Mouse (Mus musculus): ENCODE results near the gene Gm27029. TPM values are rescaled to one million over a fixed set of nuclear protein-coding genes. Genes with fewer than 3 reads are reported as not detected.
A peak's percentile ranks its signal among the peaks of the same experiment; 100 is the strongest.
"Not testable (repeated sequence)": the region's sequence is repeated elsewhere in the genome, so short reads cannot be mapped to it uniquely, and the experiment has no call there.

The Gm27029 gene
- polyA plus RNA-seq, 1 experiment from 2014 or later, result 17.2 TPM

- H3K9me3 ChIP-seq (replicated peaks; ENCODE audit: control insufficient read depth, low read length), result no peaks in the 10 kb centered on the region
- H3K4me3 ChIP-seq (ENCODE audit: low read length), result no peak overlapping the region
- no peak overlapping the region for H3K4me2 ChIP-seq (ENCODE audit: low read depth, low read length)
- H3K9ac ChIP-seq (ENCODE audit: low read length), result no peak overlapping the region
- no peaks in the 10 kb centered on the region for H3K27me3 ChIP-seq (ENCODE audit: control insufficient read depth, insufficient read depth, low read length)
- H3K27ac ChIP-seq (ENCODE audit: low read length), result no peak overlapping the region
- ATAC-seq (replicated peaks; ENCODE audit: extremely low read depth, insufficient read depth, low FRiP score), result no peak
- peaks cover 8% of the 10 kb centered on the region; the same call in 1 of the 2 replicates for H3K36me3 ChIP-seq (ENCODE audit: control insufficient read depth, insufficient read depth)
- peaks cover 7% of the 10 kb centered on the region for H3K4me1 ChIP-seq (ENCODE audit: control insufficient read depth, insufficient read depth, low read length)
- WGBS, result 56% methylated on average over 6 of the region's 6 CpGs
Measured at GRCm38 (mm10) chr11:101418991-101419390, 5.6 kb downstream of the Gm27029 start.

GRCm38 (mm10) chr11:101417101-101417855 is 7.3 kb downstream of the Gm27029 start, which contains the start of gene Aarsd1:
Gene Aarsd1 (minus strand): TSS chr11:101417615.
- peak within 1 kb of the TSS; percentile 84 for H3K9ac ChIP-seq (ENCODE audit: low read length)
- H3K4me2 ChIP-seq (ENCODE audit: low read depth, low read length), result peak within 1 kb of the TSS; percentile 67
- no peaks in the 10 kb centered on the region for H3K27me3 ChIP-seq (ENCODE audit: control insufficient read depth, insufficient read depth, low read length)
- H3K9me3 ChIP-seq (replicated peaks; ENCODE audit: control insufficient read depth, low read length), result no peaks in the 10 kb centered on the region
- H3K4me3 ChIP-seq (ENCODE audit: low read length), result peak within 1 kb of the TSS; percentile 82
- H3K27ac ChIP-seq (ENCODE audit: low read length), result peak within 1 kb of the TSS; percentile 66
- H3K36me3 ChIP-seq (ENCODE audit: control insufficient read depth, insufficient read depth), result peaks cover 8% of the 10 kb centered on the region; the same call in 1 of the 2 replicates
- ATAC-seq (replicated peaks; ENCODE audit: extremely low read depth, insufficient read depth, low FRiP score), result peak; percentile 78
- H3K4me1 ChIP-seq (ENCODE audit: control insufficient read depth, insufficient read depth, low read length), result peaks cover 7% of the 10 kb centered on the region
- WGBS, result under 1% methylated on average over 45 of the region's 45 CpGs

DNA sequence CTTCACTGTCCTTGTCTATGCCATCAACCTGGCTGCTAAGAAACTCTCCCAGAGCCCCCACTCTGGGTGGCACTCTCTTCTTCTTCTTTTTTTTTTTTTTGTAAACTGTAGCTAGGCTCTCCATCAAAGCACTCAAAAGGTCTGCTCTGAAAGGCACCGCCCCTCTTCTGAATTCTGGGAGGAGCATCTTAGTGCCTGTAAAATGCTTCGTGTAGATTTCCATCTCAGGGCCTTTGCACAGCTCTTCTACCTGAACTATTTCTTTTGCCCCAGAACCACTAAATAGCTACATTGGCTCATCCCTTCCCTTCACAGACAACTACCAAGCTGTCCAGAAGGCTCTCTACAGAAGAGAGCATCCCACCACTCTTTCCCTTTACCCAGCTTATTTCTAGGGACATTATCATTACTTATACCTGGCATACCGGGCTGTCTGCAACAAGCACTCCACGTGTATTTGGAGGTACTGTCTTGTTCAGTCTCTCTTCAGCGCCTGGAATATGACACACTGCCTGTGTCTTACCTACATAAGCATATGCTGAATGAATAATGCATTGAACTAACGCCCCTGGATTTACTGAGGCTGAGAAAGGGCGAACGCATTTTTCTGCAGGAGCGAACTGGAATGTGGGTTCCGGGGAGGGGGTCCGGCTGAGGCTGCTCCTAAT is 8.0 kb downstream of the Gm27029 start:
- Histone ChIP-seq H3K36me3 (ENCODE audit: control insufficient read depth, insufficient read depth) (peaks cover 9% of the 10 kb centered on the region), H3K27ac (ENCODE audit: low read length) (peak overlapping the region; percentile 66), H3K9ac (ENCODE audit: low read length) (peak overlapping the region; percentile 84), H3K4me3 (ENCODE audit: low read length) (peak overlapping the region; percentile 82), H3K4me1 (ENCODE audit: control insufficient read depth, insufficient read depth, low read length) (peaks cover 5% of the 10 kb centered on the region), H3K4me2 (ENCODE audit: low read depth, low read length) (peak overlapping the region; percentile 67), H3K27me3 (ENCODE audit: control insufficient read depth, insufficient read depth, low read length) (no peaks in the 10 kb centered on the region), H3K9me3 (replicated peaks; ENCODE audit: control insufficient read depth, low read length) (no peaks in the 10 kb centered on the region)
- ATAC-seq (replicated peaks; ENCODE audit: extremely low read depth, insufficient read depth, low FRiP score), result no peak
- 1% methylated on average over 11 of the region's 11 CpGs for WGBS

DNA sequence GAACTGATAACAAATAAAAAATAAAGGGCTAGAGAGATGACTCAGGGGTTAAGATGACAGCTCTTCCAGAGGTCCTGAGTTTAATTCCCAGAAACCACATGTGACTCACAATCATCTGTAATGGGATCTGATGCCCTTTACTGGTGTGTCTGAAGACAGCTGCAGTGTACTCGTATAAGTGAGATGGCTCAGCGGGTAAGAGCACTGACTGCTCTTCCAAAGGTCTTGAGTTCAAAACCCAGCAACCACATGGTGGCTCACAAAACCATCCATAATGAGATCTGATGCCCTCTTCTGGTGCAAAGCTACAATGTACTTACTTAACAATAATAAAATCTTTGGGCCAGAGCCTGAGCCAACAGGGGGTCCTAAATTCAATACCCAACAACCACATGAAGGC is 9.3 kb downstream of the Gm27029 start:
- H3K9me3 ChIP-seq (replicated peaks; ENCODE audit: control insufficient read depth, low read length), result no peaks in the 10 kb centered on the region
- H3K4me3 ChIP-seq (ENCODE audit: low read length), result no peak overlapping the region
- H3K4me2 ChIP-seq (ENCODE audit: low read depth, low read length), result no peak overlapping the region
- peaks cover 5% of the 10 kb centered on the region for H3K4me1 ChIP-seq (ENCODE audit: control insufficient read depth, insufficient read depth, low read length)
- no peak overlapping the region for H3K9ac ChIP-seq (ENCODE audit: low read length)
- WGBS, result 77% methylated on average over 2 of the region's 2 CpGs
- no peak for ATAC-seq (replicated peaks; ENCODE audit: extremely low read depth, insufficient read depth, low FRiP score)
- peaks cover 11% of the 10 kb centered on the region for H3K36me3 ChIP-seq (ENCODE audit: control insufficient read depth, insufficient read depth)
- H3K27me3 ChIP-seq (ENCODE audit: control insufficient read depth, insufficient read depth, low read length), result no peaks in the 10 kb centered on the region
- no peak overlapping the region for H3K27ac ChIP-seq (ENCODE audit: low read length)

DNA sequence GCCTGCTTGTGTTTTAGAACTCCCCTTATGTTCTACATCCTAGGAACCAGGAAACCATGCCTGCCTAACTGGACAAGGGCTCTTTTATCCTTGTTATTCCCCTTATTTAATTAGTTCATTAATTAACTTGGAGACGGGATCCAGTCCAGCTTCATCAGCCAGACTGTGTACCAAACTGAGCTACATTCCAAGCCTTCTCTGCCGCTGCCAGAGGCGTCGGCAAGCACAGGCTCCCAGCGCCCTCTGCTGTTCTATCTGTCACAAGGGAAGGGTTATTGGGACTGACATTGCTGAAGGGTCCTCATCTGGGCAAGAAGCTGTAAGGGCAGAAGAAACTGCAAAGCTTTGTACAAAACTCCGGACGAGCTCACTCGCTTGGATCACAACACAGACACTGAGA is 29.5 kb downstream of the Gm27029 start:
- Histone ChIP-seq H3K4me1 (ENCODE audit: control insufficient read depth, insufficient read depth, low read length) (no peaks in the 10 kb centered on the region), H3K9me3 (replicated peaks; ENCODE audit: control insufficient read depth, low read length) (no peaks in the 10 kb centered on the region), H3K9ac (ENCODE audit: low read length) (no peak overlapping the region), H3K27ac (ENCODE audit: low read length) (no peak overlapping the region), H3K4me3 (ENCODE audit: low read length) (no peak overlapping the region), H3K36me3 (ENCODE audit: control insufficient read depth, insufficient read depth) (no peaks in the 10 kb centered on the region), H3K4me2 (ENCODE audit: low read depth, low read length) (no peak overlapping the region), H3K27me3 (ENCODE audit: control insufficient read depth, insufficient read depth, low read length) (no peaks in the 10 kb centered on the region)
- ATAC-seq (replicated peaks; ENCODE audit: extremely low read depth, insufficient read depth, low FRiP score), result peak; percentile 52; the same call in 1 of the 2 replicates
- 3% methylated on average over 8 of the region's 8 CpGs for WGBS

DNA sequence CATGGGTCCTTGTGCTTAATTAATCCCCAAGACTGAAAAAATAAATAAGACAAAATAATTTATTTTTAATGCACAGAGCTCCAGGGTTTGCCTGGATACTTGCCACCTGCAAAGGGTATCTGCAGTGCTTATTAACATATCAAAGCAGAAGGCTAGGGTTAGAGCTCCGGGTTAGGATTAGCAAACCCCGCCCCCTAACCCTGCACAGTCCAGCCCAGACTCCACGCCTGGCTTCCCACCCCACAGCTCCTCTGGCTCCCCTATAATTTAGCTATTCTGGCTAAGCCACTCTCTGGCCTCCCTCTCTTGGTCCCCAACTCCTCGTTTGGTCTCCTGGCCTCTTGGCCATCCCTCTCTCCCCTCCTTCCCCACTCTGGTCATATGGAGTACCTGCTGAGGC is 42.8 kb downstream of the Gm27029 start:
- no peaks in the 10 kb centered on the region for H3K27me3 ChIP-seq (ENCODE audit: control insufficient read depth, insufficient read depth, low read length)
- no peak overlapping the region for H3K27ac ChIP-seq (ENCODE audit: low read length)
- H3K36me3 ChIP-seq (ENCODE audit: control insufficient read depth, insufficient read depth), result no peaks in the 10 kb centered on the region
- H3K4me1 ChIP-seq (ENCODE audit: control insufficient read depth, insufficient read depth, low read length), result no peaks in the 10 kb centered on the region
- H3K4me2 ChIP-seq (ENCODE audit: low read depth, low read length), result no peak overlapping the region
- no peaks in the 10 kb centered on the region for H3K9me3 ChIP-seq (replicated peaks; ENCODE audit: control insufficient read depth, low read length)
- H3K4me3 ChIP-seq (ENCODE audit: low read length), result no peak overlapping the region
- H3K9ac ChIP-seq (ENCODE audit: low read length), result no peak overlapping the region
- ATAC-seq (replicated peaks; ENCODE audit: extremely low read depth, insufficient read depth, low FRiP score), result no peak
- WGBS, result 33% methylated on average over 4 of the region's 4 CpGs

DNA sequence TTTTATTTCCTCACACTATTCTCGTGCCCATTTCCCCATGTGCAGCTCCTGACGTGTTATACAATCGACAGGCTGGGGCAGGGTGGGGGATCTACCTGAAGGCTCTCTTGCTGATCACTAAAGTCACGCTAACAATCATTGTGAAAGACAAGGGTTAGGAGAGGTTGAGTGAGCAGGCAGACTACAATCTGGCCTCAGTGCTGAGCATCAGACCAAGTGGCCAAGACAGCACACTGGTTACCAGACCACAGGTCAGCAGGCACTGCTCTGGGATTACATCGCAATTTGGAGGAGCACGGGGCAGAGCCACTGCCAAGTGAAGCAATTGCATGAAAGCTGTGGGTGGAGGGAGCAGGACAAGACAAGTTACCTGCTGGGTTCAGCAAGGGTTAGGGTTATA is 45.7 kb downstream of the Gm27029 start:
- H3K9ac ChIP-seq (ENCODE audit: low read length), result no peak overlapping the region
- no peaks in the 10 kb centered on the region for H3K36me3 ChIP-seq (ENCODE audit: control insufficient read depth, insufficient read depth)

DNA sequence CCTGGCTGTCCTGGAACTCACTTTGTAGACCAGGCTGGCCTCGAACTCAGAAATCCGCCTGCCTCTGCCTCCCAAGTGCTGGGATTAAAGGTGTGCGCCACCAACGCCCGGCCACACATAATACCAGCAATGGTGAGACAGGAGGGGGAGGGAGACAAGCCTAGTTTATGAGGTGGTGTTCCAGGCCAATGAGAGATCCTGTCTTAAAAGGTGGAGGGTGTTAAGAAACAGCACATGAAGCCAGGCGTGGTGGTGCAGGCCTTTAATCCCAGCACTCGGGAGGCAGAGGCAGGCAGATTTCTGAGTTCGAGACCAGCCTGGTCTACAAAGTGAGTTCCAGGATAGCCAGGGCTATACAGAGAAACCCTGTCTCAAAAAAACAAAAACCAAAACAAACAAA is 46.4 kb downstream of the Gm27029 start:
- not testable (repeated sequence) for H3K9ac ChIP-seq (ENCODE audit: low read length); H3K27ac ChIP-seq (ENCODE audit: low read length); H3K9me3 ChIP-seq (replicated peaks; ENCODE audit: control insufficient read depth, low read length); H3K36me3 ChIP-seq (ENCODE audit: control insufficient read depth, insufficient read depth); H3K4me2 ChIP-seq (ENCODE audit: low read depth, low read length); H3K4me1 ChIP-seq (ENCODE audit: control insufficient read depth, insufficient read depth, low read length); H3K27me3 ChIP-seq (ENCODE audit: control insufficient read depth, insufficient read depth, low read length); ATAC-seq (replicated peaks; ENCODE audit: extremely low read depth, insufficient read depth, low FRiP score); H3K4me3 ChIP-seq (ENCODE audit: low read length)
- WGBS, result 88% methylated on average over 8 of the region's 8 CpGs

More for the DNA sequence above, 45.7 kb downstream of the Gm27029 start:
- Histone ChIP-seq H3K9me3 (replicated peaks; ENCODE audit: control insufficient read depth, low read length) (no peaks in the 10 kb centered on the region), H3K4me1 (ENCODE audit: control insufficient read depth, insufficient read depth, low read length) (no peaks in the 10 kb centered on the region), H3K4me3 (ENCODE audit: low read length) (no peak overlapping the region), H3K27me3 (ENCODE audit: control insufficient read depth, insufficient read depth, low read length) (no peaks in the 10 kb centered on the region), H3K27ac (ENCODE audit: low read length) (no peak overlapping the region), H3K4me2 (ENCODE audit: low read depth, low read length) (no peak overlapping the region)
- ATAC-seq (replicated peaks; ENCODE audit: extremely low read depth, insufficient read depth, low FRiP score), result no peak
- WGBS, result 81% methylated on average over 6 of the region's 6 CpGs

- Histone ChIP-seq H3K36me3 (ENCODE audit: control insufficient read depth, insufficient read depth) (no peaks in the 10 kb centered on the region), H3K4me1 (ENCODE audit: control insufficient read depth, insufficient read depth, low read length) (no peaks in the 10 kb centered on the region), H3K4me3 (ENCODE audit: low read length) (no peak overlapping the region), H3K27ac (ENCODE audit: low read length) (no peak overlapping the region), H3K4me2 (ENCODE audit: low read depth, low read length) (no peak overlapping the region), H3K9me3 (replicated peaks; ENCODE audit: control insufficient read depth, low read length) (no peaks in the 10 kb centered on the region), H3K9ac (ENCODE audit: low read length) (no peak overlapping the region), H3K27me3 (ENCODE audit: control insufficient read depth, insufficient read depth, low read length) (no peaks in the 10 kb centered on the region)
- no peak for ATAC-seq (replicated peaks; ENCODE audit: extremely low read depth, insufficient read depth, low FRiP score)
- 61% methylated on average over 7 of the region's 7 CpGs for WGBS
Measured at GRCm38 (mm10) chr11:101374421-101374938, 50.1 kb downstream of the Gm27029 start.

All from heart, embryonic 16.5 days (tissue).